Mouse (Mus musculus) liver, embryonic 15.5 days (tissue): Measurements from ENCODE around the gene Cdk2ap1. TPM values are rescaled to one million over a fixed set of nuclear protein-coding genes. Genes with fewer than 3 reads are reported as not detected.
"Not testable (repeated sequence)": the region's sequence is repeated elsewhere in the genome, so short reads cannot be mapped to it uniquely, and the experiment has no call there.

Experiments
- ATAC-seq: fragments of 200-750 bp; cut with Nextera tagmentation; 2 replicates; pipeline ENCODE4 v1.8.0; 2017; ENCODE audit warnings: moderate number of reproducible peaks, mild to moderate bottlenecking, moderate library complexity; ENCODE audit not compliant: insufficient read depth
- H3K27ac ChIP-seq: fragments of 300-500 bp; sonication (generic); replicated peaks from 2 replicates; pipeline ENCODE4 v1.5.1; 2015; ENCODE audit warnings: mild to moderate bottlenecking, inconsistent platforms
- H3K27me3 ChIP-seq: fragments of 300-500 bp; sonication (generic); 2 replicates; pipeline ENCODE4 v1.6.1; 2015; ENCODE audit warnings: mild to moderate bottlenecking, inconsistent platforms
- H3K36me3 ChIP-seq: fragments of 300-500 bp; sonication (generic); replicated peaks from 2 replicates; pipeline ENCODE4 v1.6.1; 2015; ENCODE audit warnings: moderate library complexity, mild to moderate bottlenecking, inconsistent platforms
- H3K4me1 ChIP-seq: fragments of 300-500 bp; sonication (generic); replicated peaks from 2 replicates; pipeline ENCODE4 v1.6.1; 2015; ENCODE audit warnings: inconsistent platforms
- H3K4me2 ChIP-seq: fragments of 300-500 bp; sonication (generic); 2 replicates; pipeline ENCODE4 v1.6.1; 2015; ENCODE audit warnings: moderate library complexity, mild to moderate bottlenecking, inconsistent platforms
- H3K4me3 ChIP-seq: fragments of 300-500 bp; sonication (generic); replicated peaks from 2 replicates; pipeline ENCODE4 v1.5.1; 2015; ENCODE audit warnings: mild to moderate bottlenecking, inconsistent platforms
- H3K9ac ChIP-seq: fragments of 300-500 bp; sonication (generic); 2 replicates; pipeline ENCODE4 v1.6.1; 2015; ENCODE audit warnings: moderate library complexity, mild to moderate bottlenecking, inconsistent platforms
- H3K9me3 ChIP-seq: fragments of 300-500 bp; sonication (generic); replicated peaks from 2 replicates; pipeline ENCODE4 v1.6.1; 2016; ENCODE audit warnings: inconsistent platforms
- WGBS: fragments of 180-500 bp; shearing (Covaris S2); methylation state at CpG from one replicate; pipeline ENCODE4 v1.1.7; 2015; ENCODE audit warnings: mixed read lengths; ENCODE audit not compliant: insufficient replicate concordance; 5-methylcytosine and 5-hydroxymethylcytosine counted together
- polyA plus RNA-seq: library from polyadenylated mRNA; unstranded; fragments of >200 nt; fragmentation: Nextera tagmentation; extraction: Ambion mirVana; gene quantifications from 2 replicates; pipeline ENCODE4 v1.2.1, GENCODE M21; 2015

Gene Cdk2ap1
- polyA plus RNA-seq, 1 experiment from 2014 or later: 31.1 TPM

- WGBS: 38% methylated on average over 7 of the region's 7 CpGs
- H3K27ac ChIP-seq: 0 out of 2 replicates have a peak overlapping the region, but pooled peaks have one; percentile 89
- peaks cover 34% of the 10 kb centered on the region for H3K36me3 ChIP-seq
- no peak for ATAC-seq
- no peak overlapping the region for H3K4me3 ChIP-seq
- no peaks in the 10 kb centered on the region for H3K9me3 ChIP-seq
- peaks cover 43% of the 10 kb centered on the region for H3K4me1 ChIP-seq
- 0 out of 2 replicates have a peak overlapping the region, but pooled peaks have one; percentile 95 for H3K4me2 ChIP-seq
- no peak overlapping the region for H3K9ac ChIP-seq
- H3K27me3 ChIP-seq: no peaks in the 10 kb centered on the region
Measured at GRCm38 (mm10) chr5:124351111-124351560, 11.7 kb downstream of the Cdk2ap1 start.

DNA sequence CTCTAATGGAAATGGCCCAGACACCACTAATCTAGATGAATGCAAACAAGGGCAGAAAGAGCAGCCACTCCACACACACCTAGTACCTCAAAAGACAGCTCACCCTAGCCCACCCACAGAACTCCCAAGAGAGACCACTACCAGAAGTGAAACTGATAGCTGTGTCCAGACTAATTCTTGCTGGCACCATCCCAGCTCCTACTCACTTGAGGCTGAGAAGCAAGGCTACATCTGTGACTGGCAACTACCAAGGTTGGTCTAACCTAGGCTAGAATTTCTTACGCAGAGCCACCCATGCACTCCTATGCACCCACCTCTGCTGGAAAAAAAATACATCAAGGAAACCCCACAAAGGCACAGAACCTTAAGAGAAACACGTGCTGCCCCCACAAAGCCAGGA lies 12.5 kb downstream of the Cdk2ap1 start:
- no peaks in the 10 kb centered on the region for H3K27me3 ChIP-seq
- H3K4me1 ChIP-seq: peaks cover 40% of the 10 kb centered on the region
- no peak overlapping the region for H3K4me2 ChIP-seq
- H3K9ac ChIP-seq: no peak overlapping the region
- 80% methylated on average over 2 of the region's 2 CpGs for WGBS
- H3K36me3 ChIP-seq: peaks cover 36% of the 10 kb centered on the region
- H3K4me3 ChIP-seq: no peak overlapping the region
- no peak for ATAC-seq
- no peaks in the 10 kb centered on the region for H3K9me3 ChIP-seq
- H3K27ac ChIP-seq: no peak overlapping the region

GRCm38 (mm10) chr5:124349196-124349595 lies 13.7 kb downstream of the Cdk2ap1 start:
- H3K9me3 ChIP-seq: no peaks in the 10 kb centered on the region
- no peak overlapping the region for H3K4me2 ChIP-seq
- H3K36me3 ChIP-seq: peaks cover 45% of the 10 kb centered on the region
- H3K4me1 ChIP-seq: peaks cover 36% of the 10 kb centered on the region
- no peak overlapping the region for H3K9ac ChIP-seq
- no peaks in the 10 kb centered on the region for H3K27me3 ChIP-seq
- no peak overlapping the region for H3K4me3 ChIP-seq
- WGBS: 93% methylated on average over 17 of the region's 17 CpGs
- no peak for ATAC-seq
- no peak overlapping the region for H3K27ac ChIP-seq

DNA sequence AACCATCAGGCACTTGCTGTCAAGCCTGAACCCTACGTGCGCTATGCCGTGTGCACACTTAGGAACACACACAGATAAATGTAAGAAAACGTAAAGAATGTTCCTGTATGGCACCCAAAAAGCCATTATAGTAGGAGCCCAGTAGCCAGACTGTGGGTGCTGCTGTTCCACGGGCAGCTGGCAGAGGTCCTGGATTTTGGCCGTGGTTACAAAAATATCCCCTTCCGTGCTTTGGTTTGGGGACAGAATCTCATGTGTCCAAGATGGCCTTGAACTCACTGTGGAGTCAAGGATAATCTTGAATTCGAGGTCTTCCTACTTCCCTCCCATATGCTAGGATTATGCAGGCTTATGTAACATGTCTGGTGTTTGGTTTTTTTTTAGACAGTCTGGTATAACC lies 20.0 kb downstream of the Cdk2ap1 start:
- peaks cover 32% of the 10 kb centered on the region for H3K36me3 ChIP-seq
- WGBS: 75% methylated on average over 8 of the region's 8 CpGs
- no peaks in the 10 kb centered on the region for H3K9me3 ChIP-seq
- no peaks in the 10 kb centered on the region for H3K27me3 ChIP-seq
- H3K4me3 ChIP-seq: no peak overlapping the region
- H3K27ac ChIP-seq: no peak overlapping the region
- no peaks in the 10 kb centered on the region for H3K4me1 ChIP-seq
- no peak overlapping the region for H3K9ac ChIP-seq
- no peak for ATAC-seq
- H3K4me2 ChIP-seq: no peak overlapping the region

- H3K9me3 ChIP-seq, ATAC-seq, H3K4me3 ChIP-seq, H3K27ac ChIP-seq, H3K4me2 ChIP-seq, H3K4me1 ChIP-seq, H3K9ac ChIP-seq, H3K27me3 ChIP-seq: not testable (repeated sequence)
- WGBS: 63% methylated on average over 6 of the region's 6 CpGs
- H3K36me3 ChIP-seq: peaks cover 26% of the 10 kb centered on the region
Measured at GRCm38 (mm10) chr5:124341753-124342339, 21.0 kb downstream of the Cdk2ap1 start.

DNA sequence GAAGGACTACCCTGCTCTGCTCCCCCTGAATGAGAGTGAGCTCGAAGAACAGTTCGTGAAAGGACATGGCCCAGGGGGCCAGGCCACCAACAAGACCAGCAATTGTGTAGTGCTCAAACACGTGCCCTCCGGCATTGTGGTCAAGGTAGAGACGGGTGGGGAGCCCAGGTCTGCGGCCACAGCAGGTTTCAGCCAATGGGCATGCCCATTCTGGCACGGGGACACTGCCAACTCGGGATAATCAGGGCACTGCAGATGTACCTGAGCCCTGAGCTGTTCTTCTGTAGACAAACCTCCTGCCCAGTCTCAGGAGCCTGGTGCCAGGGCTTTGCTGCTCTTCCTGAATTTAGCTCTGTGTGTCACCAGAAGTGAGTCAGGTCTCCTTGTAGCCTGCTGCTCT lies 24.1 kb downstream of the Cdk2ap1 start:
- no peak overlapping the region for H3K4me3 ChIP-seq
- WGBS: 75% methylated on average over 8 of the region's 8 CpGs
- H3K4me2 ChIP-seq: no peak overlapping the region
- ATAC-seq: no peak
- H3K9me3 ChIP-seq: no peaks in the 10 kb centered on the region
- no peaks in the 10 kb centered on the region for H3K27me3 ChIP-seq
- no peak overlapping the region for H3K27ac ChIP-seq
- no peaks in the 10 kb centered on the region for H3K4me1 ChIP-seq
- no peak overlapping the region for H3K9ac ChIP-seq
- H3K36me3 ChIP-seq: peaks cover 7% of the 10 kb centered on the region

GRCm38 (mm10) chr5:124337909-124338308 lies 25.0 kb downstream of the Cdk2ap1 start:
- WGBS: 69% methylated on average over 9 of the region's 9 CpGs
- Histone ChIP-seq H3K4me1 (no peaks in the 10 kb centered on the region), H3K36me3 (peaks cover 7% of the 10 kb centered on the region), H3K4me2 (no peak overlapping the region), H3K27ac (no peak overlapping the region), H3K4me3 (no peak overlapping the region), H3K27me3 (no peaks in the 10 kb centered on the region), H3K9me3 (no peaks in the 10 kb centered on the region), H3K9ac (no peak overlapping the region)
- no peak for ATAC-seq

DNA sequence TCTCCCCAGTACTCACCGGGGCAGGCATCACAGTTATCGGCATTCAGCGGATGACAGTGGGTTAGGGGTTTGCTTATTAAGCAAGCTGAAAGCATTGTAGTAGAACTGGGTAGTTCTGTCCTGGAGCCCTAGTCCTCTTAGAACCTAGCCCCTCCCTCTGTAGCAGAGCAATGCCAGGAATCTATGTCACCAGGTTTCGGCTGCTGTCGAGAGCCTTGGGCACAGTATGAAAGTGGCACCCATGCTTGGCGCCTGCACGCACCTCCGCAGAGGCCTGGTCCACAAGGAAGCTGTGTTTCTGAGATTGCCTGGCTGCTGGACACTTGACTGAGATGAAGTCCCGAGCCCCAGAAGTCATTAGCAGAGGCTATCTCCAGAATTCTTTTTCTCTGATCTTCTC lies 25.8 kb downstream of the Cdk2ap1 start:
- Histone ChIP-seq H3K4me1 (no peaks in the 10 kb centered on the region), H3K4me2 (no peak overlapping the region), H3K9ac (no peak overlapping the region), H3K27ac (no peak overlapping the region), H3K9me3 (no peaks in the 10 kb centered on the region), H3K27me3 (no peaks in the 10 kb centered on the region), H3K4me3 (no peak overlapping the region), H3K36me3 (peaks cover 7% of the 10 kb centered on the region)
- ATAC-seq: no peak
- WGBS: 79% methylated on average over 9 of the region's 9 CpGs

GRCm38 (mm10) chr5:124334392-124334791 lies 28.5 kb downstream of the Cdk2ap1 start:
- Histone ChIP-seq H3K27ac (no peak overlapping the region), H3K36me3 (no peaks in the 10 kb centered on the region), H3K9ac (no peak overlapping the region), H3K9me3 (no peaks in the 10 kb centered on the region), H3K4me1 (no peaks in the 10 kb centered on the region; the same call in 1 of the 2 replicates), H3K4me2 (no peak overlapping the region), H3K27me3 (no peaks in the 10 kb centered on the region), H3K4me3 (no peak overlapping the region)
- WGBS: 59% methylated on average over 6 of the region's 6 CpGs
- no peak for ATAC-seq

- H3K4me3 ChIP-seq: no peak overlapping the region
- 73% methylated on average over 6 of the region's 6 CpGs for WGBS
- no peak overlapping the region for H3K4me2 ChIP-seq
- no peaks in the 10 kb centered on the region for H3K27me3 ChIP-seq
- H3K36me3 ChIP-seq: peaks cover under 1% of the 10 kb centered on the region; the same call in 1 of the 2 replicates
- no peak overlapping the region for H3K27ac ChIP-seq
- ATAC-seq: no peak
- no peaks in the 10 kb centered on the region for H3K9me3 ChIP-seq
- peaks cover 23% of the 10 kb centered on the region for H3K4me1 ChIP-seq
- H3K9ac ChIP-seq: no peak overlapping the region
Measured at GRCm38 (mm10) chr5:124330086-124330485, 32.8 kb downstream of the Cdk2ap1 start.

GRCm38 (mm10) chr5:124327510-124328364 lies 35.1 kb downstream of the Cdk2ap1 start, which contains the start of the genes Mphosph9 and 2810006K23Rik:
TSS of gene Mphosph9 (minus strand) at chr5:124327972.
TSS of gene 2810006K23Rik (plus strand) at chr5:124328089.
- Histone ChIP-seq H3K4me3 (peak within 1 kb of the TSS; percentile 80), H3K27me3 (no peaks in the 10 kb centered on the region), H3K36me3 (peaks cover 19% of the 10 kb centered on the region), H3K9ac (peak within 1 kb of the TSS; percentile 73), H3K9me3 (no peaks in the 10 kb centered on the region), H3K4me1 (peaks cover 23% of the 10 kb centered on the region), H3K27ac (peak within 1 kb of the TSS; percentile 93), H3K4me2 (peak within 1 kb of the TSS; percentile 89)
- under 1% methylated on average over 72 of the region's 72 CpGs for WGBS
- ATAC-seq: peak; percentile 97
